Mouse (Mus musculus) midbrain, postnatal 0 days (tissue): ENCODE measurements around the gene Slc35b2. TPM values are rescaled to one million over a fixed set of nuclear protein-coding genes. Genes with fewer than 3 reads are reported as not detected.
A peak's percentile ranks its signal among the peaks of the same experiment; 100 is the strongest.

Source experiments
- ATAC-seq: fragments of 200-750 bp; cut with Nextera tagmentation; 2 replicates; pipeline ENCODE4 v1.8.0; 2017; ENCODE audit warnings: moderate number of reproducible peaks, mild to moderate bottlenecking, moderate TSS enrichment, moderate library complexity; ENCODE audit not compliant: low FRiP score
- DNase-seq: peaks from one replicate; pipeline ENCODE4 v3.0.0-alpha.2; 2015; ENCODE audit warnings: low spot score
- H3K27ac ChIP-seq: fragments of 300-500 bp; sonication (generic); 2 replicates; pipeline ENCODE4 v1.5.1; 2014; ENCODE audit warnings: low read depth, mild to moderate bottlenecking, low read length, mixed read lengths
- H3K27me3 ChIP-seq: fragments of 300-500 bp; sonication (generic); 2 replicates; pipeline ENCODE4 v1.6.1; 2014; ENCODE audit warnings: low read length, control low read depth, mixed read lengths; ENCODE audit not compliant: insufficient read depth
- H3K36me3 ChIP-seq: fragments of 300-500 bp; sonication (generic); 2 replicates; pipeline ENCODE4 v1.6.1; 2014; ENCODE audit warnings: low read length, control low read depth, mixed read lengths; ENCODE audit not compliant: insufficient read depth
- H3K4me1 ChIP-seq: fragments of 300-500 bp; sonication (generic); 2 replicates; pipeline ENCODE4 v1.6.1; 2014; ENCODE audit warnings: mild to moderate bottlenecking, control low read depth, antibody characterized with exemption, low read length, mixed read lengths; ENCODE audit not compliant: insufficient read depth
- H3K4me2 ChIP-seq: fragments of 300-500 bp; sonication (generic); 2 replicates; pipeline ENCODE4 v1.6.1; 2014; ENCODE audit warnings: low read depth, mild to moderate bottlenecking, low read length, mixed read lengths; ENCODE audit not compliant: poor library complexity, severe bottlenecking
- H3K4me3 ChIP-seq: fragments of 300-500 bp; sonication (generic); 2 replicates; pipeline ENCODE4 v1.5.1; 2014; ENCODE audit warnings: low read depth, mild to moderate bottlenecking, low read length, moderate library complexity
- H3K9ac ChIP-seq: fragments of 300-500 bp; sonication (generic); replicated peaks from 2 replicates; pipeline ENCODE4 v1.6.1; 2014; ENCODE audit warnings: mild to moderate bottlenecking, low read length, moderate library complexity, mixed read lengths; ENCODE audit not compliant: poor library complexity, severe bottlenecking
- H3K9me3 ChIP-seq: fragments of 300-500 bp; sonication (generic); 2 replicates; pipeline ENCODE4 v1.6.1; 2016; ENCODE audit warnings: low read length, control low read depth
- CTCF ChIP-seq: IDR thresholded peaks from 2 replicates; pipeline ENCODE4 v1.5.1; 2016; ENCODE audit warnings: antibody characterized with exemption, mild to moderate bottlenecking
- WGBS: fragments of 180-500 bp; shearing (Covaris S2); extraction: QIAGEN DNeasy Blood & Tissue Kit; methylation state at CpG from one replicate; pipeline ENCODE4 v1.1.7; 2014; 5-methylcytosine and 5-hydroxymethylcytosine counted together
- polyA plus RNA-seq: library from polyadenylated mRNA; unstranded; fragments of >200 nt; fragmentation: Nextera tagmentation; extraction: Ambion mirVana; gene quantifications from 2 replicates; pipeline ENCODE4 v1.2.1, GENCODE M21; 2015
- total RNA-seq: library from RNA; depleted of rRNA; stranded (reverse); fragments of >200 nt; gene quantifications from 2 replicates; pipeline ENCODE4 v1.2.3, GENCODE M21; 2014

The Slc35b2 gene
- total and polyA plus RNA-seq, 2 experiments from 2014 or later, result 71.8 to 113 TPM

DNA sequence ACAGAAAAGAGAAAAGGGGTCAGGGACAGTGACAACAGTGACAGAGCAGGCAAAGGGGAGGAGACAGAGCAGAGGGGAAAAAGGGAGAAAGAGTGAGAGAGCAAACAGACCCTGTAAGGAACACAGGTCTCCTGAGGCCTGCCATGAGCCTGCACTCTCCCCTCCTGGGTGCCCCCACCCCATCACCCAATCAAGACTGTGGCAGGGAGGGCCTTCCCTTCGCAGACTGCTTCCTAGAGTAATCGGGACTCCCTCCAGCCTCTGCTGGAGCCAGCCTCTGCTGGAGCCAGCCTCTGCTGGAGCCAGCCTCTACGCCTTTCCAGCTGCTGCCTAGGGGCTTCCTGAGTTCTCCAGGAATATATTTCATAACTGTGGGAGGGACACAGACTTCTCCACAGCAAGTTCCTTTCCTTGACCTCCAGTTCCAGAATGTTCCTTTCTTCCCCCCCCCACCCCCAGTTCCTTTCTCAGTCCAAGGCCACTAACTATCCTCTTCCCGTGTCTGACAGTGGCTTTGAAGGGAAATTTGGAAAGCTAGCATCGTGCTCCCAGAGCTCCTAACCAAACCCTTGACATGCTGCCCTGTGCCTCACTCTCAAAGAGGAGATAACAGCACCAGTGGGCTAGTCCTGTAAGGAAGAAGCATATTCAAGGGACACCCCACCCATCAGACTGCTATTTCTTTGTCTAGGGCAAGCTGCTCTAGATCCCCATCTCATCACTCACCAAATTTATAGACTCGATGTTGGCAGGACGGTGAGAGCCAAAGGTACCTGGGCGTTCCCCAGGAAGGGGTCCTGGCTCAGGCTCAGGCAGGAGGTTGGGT is 29.1 kb downstream of the Slc35b2 start:
- Histone ChIP-seq H3K4me2 (peak overlapping the region; percentile 24; the same call in 1 of the 2 replicates), H3K9me3 (no peaks in the 10 kb centered on the region), H3K27me3 (peaks cover 8% of the 10 kb centered on the region), H3K4me1 (peaks cover 15% of the 10 kb centered on the region), H3K9ac (peak overlapping the region; percentile 29; the same call in 1 of the 2 replicates), H3K36me3 (no peaks in the 10 kb centered on the region), H3K4me3 (no peak overlapping the region), H3K27ac (peak overlapping the region; percentile 12; the same call in 1 of the 2 replicates)
- ATAC-seq (no peak), DNase-seq (no peak)
- 61% methylated on average over 8 of the region's 8 CpGs for WGBS
- no peak for TF ChIP-seq CTCF

DNA sequence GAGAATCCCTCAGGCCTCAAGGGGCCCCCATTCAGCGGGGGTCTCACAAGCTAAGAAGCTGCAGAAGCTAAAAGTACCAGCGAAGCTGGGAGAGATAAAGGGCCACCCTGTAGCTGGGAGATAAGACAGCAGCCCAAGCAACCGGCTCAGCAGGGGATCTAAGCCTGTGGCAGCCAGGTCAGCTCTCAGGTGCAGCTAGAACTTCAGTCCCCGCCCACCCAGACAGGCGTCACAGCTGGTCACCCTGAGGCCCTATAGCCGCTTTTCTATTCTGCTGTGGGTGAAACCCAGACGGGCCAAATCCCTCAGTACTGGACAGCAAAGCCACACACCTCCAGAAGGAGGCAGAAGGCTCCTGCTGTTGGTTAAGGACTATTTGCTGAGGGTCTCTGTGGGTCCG is 29.8 kb downstream of the Slc35b2 start:
- Histone ChIP-seq H3K36me3 (no peaks in the 10 kb centered on the region), H3K9ac (no peak overlapping the region), H3K4me3 (no peak overlapping the region), H3K4me2 (peak overlapping the region; percentile 15; the same call in 1 of the 2 replicates), H3K27me3 (peaks cover 8% of the 10 kb centered on the region), H3K27ac (no peak overlapping the region), H3K9me3 (no peaks in the 10 kb centered on the region), H3K4me1 (peaks cover 15% of the 10 kb centered on the region)
- DNase-seq (no peak), ATAC-seq (no peak)
- 31% methylated on average over 8 of the region's 8 CpGs for WGBS
- 0 out of 2 replicates have a peak, but pooled peaks have one; percentile 16 for TF ChIP-seq CTCF

DNA sequence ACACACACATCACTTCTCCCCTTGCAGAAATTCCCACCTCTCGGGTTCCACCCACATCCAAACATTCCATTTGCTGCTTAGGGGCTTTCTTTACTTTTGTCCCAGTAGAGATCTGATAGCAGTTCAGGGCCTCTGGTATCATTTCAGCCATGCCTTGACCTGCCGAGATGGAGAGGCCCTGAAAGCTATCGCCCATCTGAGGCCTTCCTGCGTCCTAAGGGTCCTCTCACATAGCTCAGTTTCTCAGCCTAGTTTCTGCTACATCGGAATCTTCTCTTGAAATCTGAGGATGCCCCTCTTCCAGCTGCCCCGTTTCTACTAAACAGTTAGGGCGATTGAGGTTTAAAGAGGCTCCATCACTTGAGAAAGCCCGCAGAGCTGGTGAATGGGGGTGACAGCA is 30.5 kb downstream of the Slc35b2 start:
- 56% methylated on average over 8 of the region's 8 CpGs for WGBS
- no peak for DNase-seq
- H3K36me3 ChIP-seq, result no peaks in the 10 kb centered on the region
- peaks cover 15% of the 10 kb centered on the region for H3K4me1 ChIP-seq
- H3K9ac ChIP-seq, result 0 out of 2 replicates have a peak overlapping the region, but pooled peaks have one; percentile 54
- peaks cover 8% of the 10 kb centered on the region for H3K27me3 ChIP-seq
- no peaks in the 10 kb centered on the region for H3K9me3 ChIP-seq
- H3K4me3 ChIP-seq, result peak overlapping the region; percentile 46
- TF ChIP-seq CTCF, result no peak
- no peak overlapping the region for H3K27ac ChIP-seq
- ATAC-seq, result no peak
- H3K4me2 ChIP-seq, result peak overlapping the region; percentile 92

DNA sequence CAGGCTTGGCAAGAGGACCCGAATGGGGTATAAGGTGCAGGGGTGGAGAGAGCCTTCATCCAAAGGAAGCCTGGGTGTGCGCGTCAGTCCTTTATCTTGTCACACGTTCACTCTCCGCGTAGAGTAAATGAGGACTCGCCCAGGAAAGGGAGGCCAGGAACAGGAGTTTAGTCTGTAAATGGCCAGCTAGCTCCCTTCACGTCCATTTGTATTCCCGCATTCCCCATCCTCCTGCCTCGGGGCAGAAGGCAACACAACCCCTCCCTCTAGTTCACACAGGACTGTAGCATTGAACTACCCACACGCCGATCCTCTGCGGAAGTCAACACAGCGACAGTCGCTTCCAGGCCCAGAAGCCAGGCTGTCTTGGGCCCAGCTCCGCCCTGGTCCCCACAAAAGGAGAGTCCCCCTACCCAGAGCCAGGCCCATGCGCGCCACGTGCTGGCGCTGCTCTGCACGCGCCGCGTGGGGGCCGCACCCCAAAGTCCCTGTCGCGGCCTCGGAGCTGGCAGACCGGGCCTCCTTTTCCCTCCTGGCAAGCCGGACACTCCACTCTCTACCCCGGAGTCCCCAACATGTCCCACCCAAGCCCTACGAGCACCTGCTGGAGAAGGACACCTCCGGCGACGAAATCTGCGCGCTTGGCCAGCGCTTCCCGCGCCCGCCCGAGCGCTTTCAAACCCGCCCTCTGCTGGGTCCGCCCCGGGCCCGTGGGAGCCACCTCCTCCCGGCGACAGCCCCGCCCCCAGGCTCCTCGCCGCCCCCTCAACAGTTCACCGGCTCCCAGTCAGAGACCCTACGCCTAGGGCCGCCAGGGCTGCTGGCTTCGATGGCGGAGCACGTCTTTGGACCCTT is 31.4 kb downstream of the Slc35b2 start:
- TF ChIP-seq CTCF, result no peak; the same call in 1 of the 2 replicates
- peaks cover 10% of the 10 kb centered on the region for H3K27me3 ChIP-seq
- H3K9ac ChIP-seq, result peak overlapping the region; percentile 54
- peak overlapping the region; percentile 46 for H3K4me3 ChIP-seq
- no peaks in the 10 kb centered on the region for H3K36me3 ChIP-seq
- DNase-seq, result peak; percentile 48
- H3K4me2 ChIP-seq, result peak overlapping the region; percentile 92
- H3K27ac ChIP-seq, result no peak overlapping the region
- H3K4me1 ChIP-seq, result peaks cover 15% of the 10 kb centered on the region
- WGBS, result 2% methylated on average over 54 of the region's 58 CpGs
- peak; percentile 32 for ATAC-seq
- no peaks in the 10 kb centered on the region for H3K9me3 ChIP-seq

DNA sequence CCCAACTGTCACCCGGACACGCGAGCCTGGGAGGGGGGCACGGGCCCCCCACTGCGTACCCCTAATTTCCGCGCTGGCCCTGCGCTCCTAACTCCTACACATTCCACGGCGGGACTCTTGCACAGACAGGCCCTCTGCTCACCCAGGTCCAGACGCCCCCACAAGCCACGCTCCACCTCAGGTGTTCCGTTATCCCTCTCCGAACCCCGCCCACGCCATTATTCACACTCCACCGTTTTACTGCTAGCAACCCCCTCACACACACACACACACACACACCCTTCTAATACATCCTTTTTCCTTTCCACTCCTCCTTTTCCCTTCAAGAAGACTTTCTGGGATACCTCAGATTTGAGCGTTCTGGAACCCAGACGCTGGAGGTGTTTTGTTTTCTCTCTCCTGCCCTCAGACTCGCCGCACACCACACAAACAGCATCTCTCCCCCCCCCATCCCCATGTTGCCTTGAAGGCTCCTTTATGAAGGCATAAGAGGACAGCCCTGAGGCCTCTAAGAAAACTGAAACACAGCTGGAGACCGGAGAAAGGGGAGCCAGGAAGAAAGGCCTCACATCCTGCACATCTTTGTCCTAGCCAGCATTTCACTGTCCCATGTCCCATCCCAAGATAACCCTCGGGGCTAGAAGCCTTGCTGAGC is 32.2 kb downstream of the Slc35b2 start:
- no peak for ATAC-seq
- WGBS, result 8% methylated on average over 23 of the region's 23 CpGs
- no peak overlapping the region for H3K27ac ChIP-seq

More for the DNA sequence above, 32.2 kb downstream of the Slc35b2 start:
- H3K4me3 ChIP-seq, result peak overlapping the region; percentile 46
- peak overlapping the region; percentile 54 for H3K9ac ChIP-seq
- peak overlapping the region; percentile 92 for H3K4me2 ChIP-seq
- no peak for TF ChIP-seq CTCF
- H3K27me3 ChIP-seq, result peaks cover 15% of the 10 kb centered on the region
- H3K9me3 ChIP-seq, result no peaks in the 10 kb centered on the region
- H3K36me3 ChIP-seq, result no peaks in the 10 kb centered on the region
- peaks cover 15% of the 10 kb centered on the region for H3K4me1 ChIP-seq
- no peak for DNase-seq
